Comparison of ENCODE assay signal across 12 mouse cellular contexts in the genomic region with DNA sequence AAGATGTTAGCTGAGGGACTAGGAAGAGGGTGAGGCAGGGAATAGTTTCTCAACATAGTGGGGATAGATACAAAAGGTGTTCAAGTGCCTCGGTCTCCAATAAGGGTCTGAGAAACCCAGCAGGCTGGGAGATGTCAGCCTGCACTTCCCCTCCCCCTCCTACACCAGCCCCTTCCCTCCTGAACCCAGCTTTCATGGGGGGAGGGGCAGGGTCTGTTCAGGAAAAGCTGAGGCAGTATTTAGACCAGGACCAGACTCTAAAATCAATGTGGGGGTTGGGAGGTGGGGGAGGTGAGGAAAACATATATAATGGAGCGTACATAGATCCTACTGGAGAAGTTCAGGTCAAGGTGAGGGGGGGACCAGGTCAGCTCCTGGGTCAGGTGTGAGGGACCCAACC. TPM values are rescaled to one million over a fixed set of nuclear protein-coding genes. Genes with fewer than 3 reads are reported as not detected.
DNase-seq lines count a peak whose midpoint lies in the region; ATAC-seq lines count a peak whose summit lies in the region.
"Had no signal": no experiment of that assay in that cellular context is flagged by ENCODE, and none has a peak within 500 bp of the region (broad histone marks: within the 10 kb centered on the region; RNA-seq: fewer than 3 reads in every experiment).

No protein-coding gene starts in this region.

- peaks cover 14% of the 10 kb centered on the region; the same call in 1 of the 2 replicates for H3K27me3 ChIP-seq in heart, embryonic 14.5 days (ENCODE audit: control insufficient read depth, insufficient read depth, low read length)
- peaks cover 9% of the 10 kb centered on the region; the same call in 1 of the 2 replicates for H3K27me3 ChIP-seq in limb, embryonic 10.5 days (ENCODE audit: low read depth, poor library complexity, severe bottlenecking)
- H3K27me3 ChIP-seq in stomach, embryonic 15.5 days (replicated peaks) = no peaks in the 10 kb centered on the region

- no peaks in the 10 kb centered on the region for H3K36me3 ChIP-seq in heart, embryonic 14.5 days (ENCODE audit: control insufficient read depth, insufficient read depth, low read length)
- no peaks in the 10 kb centered on the region for H3K36me3 ChIP-seq in limb, embryonic 10.5 days
- H3K36me3 ChIP-seq in stomach, embryonic 15.5 days = no peaks in the 10 kb centered on the region
- H3K36me3 ChIP-seq: neural tube, embryonic 13.5 days had no signal

- peak overlapping the region; percentile 30 to 40; a peak in 1 of 4 replicates for H3K27ac ChIP-seq in heart, embryonic 14.5 days (replicated peaks in 1 of 2; ENCODE audit: control insufficient read depth in 1 of 2, insufficient read depth in 1 of 2, low read depth in 2 of 2, low read length in 2 of 2)
- peak overlapping the region; percentile 89 for H3K27ac ChIP-seq in limb, embryonic 10.5 days
- peak overlapping the region; percentile 62; the same call in 1 of the 2 replicates for H3K27ac ChIP-seq in stomach, embryonic 15.5 days
- H3K27ac ChIP-seq: neural tube, embryonic 13.5 days had no signal

- DNase-seq in heart, adult 8-10 months (ENCODE audit: low spot score) = no peak
- DNase-seq in lung, postnatal 36 days = peak; percentile 6
- DNase-seq in lung, postnatal 14 days = no peak
- no peak for DNase-seq in limb, embryonic 10.5 days (ENCODE audit: low spot score)
- no peak for DNase-seq in MN1 (ENCODE audit: low spot score)
- no peak for DNase-seq in cerebellum, adult 9-11 months
- DNase-seq: gastrocnemius, postnatal 25 days; kidney, adult 11 months; right cerebral cortex, postnatal 4 days had no signal

- no peaks in the 10 kb centered on the region for H3K9me3 ChIP-seq in heart, embryonic 14.5 days (ENCODE audit: control insufficient read depth, low read length)
- H3K9me3 ChIP-seq in limb, embryonic 10.5 days (replicated peaks) = no peaks in the 10 kb centered on the region
- no peaks in the 10 kb centered on the region for H3K9me3 ChIP-seq in stomach, embryonic 15.5 days
- H3K9me3 ChIP-seq: neural tube, embryonic 13.5 days had no signal

- peak overlapping the region; percentile 82 for H3K4me2 ChIP-seq in heart, embryonic 14.5 days (ENCODE audit: low read length)
- H3K4me2 ChIP-seq in stomach, embryonic 15.5 days = peak overlapping the region; percentile 90

- H3K4me1 ChIP-seq in heart, embryonic 14.5 days (ENCODE audit: control insufficient read depth in 2 of 2, insufficient read depth in 2 of 2, low read length in 2 of 2) = peaks cover 0 to 5% of the 10 kb centered on the region in 2 experiments; a peak in 1 of 4 replicates
- H3K4me1 ChIP-seq in limb, embryonic 10.5 days = peaks cover 57% of the 10 kb centered on the region
- H3K4me1 ChIP-seq in stomach, embryonic 15.5 days = peaks cover 33% of the 10 kb centered on the region

- ATAC-seq in heart, embryonic 14.5 days (ENCODE audit: insufficient number of reproducible peaks, insufficient read depth, low FRiP score, low read depth) = no peak
- no peak for ATAC-seq in stomach, embryonic 15.5 days (ENCODE audit: insufficient read depth, low FRiP score, low read depth)

- 39% methylated on average over 2 of the region's 2 CpGs for WGBS in heart, embryonic 14.5 days
- WGBS in limb, embryonic 10.5 days = 32% methylated on average over 2 of the region's 2 CpGs
- 15% methylated on average over 2 of the region's 2 CpGs for WGBS in stomach, embryonic 15.5 days

- H3K9ac ChIP-seq in heart, embryonic 14.5 days (ENCODE audit: low read length) = peak overlapping the region; percentile 71; the same call in 1 of the 2 replicates
- H3K9ac ChIP-seq in stomach, embryonic 15.5 days = no peak overlapping the region
- H3K9ac ChIP-seq: neural tube, embryonic 13.5 days had no signal

- peak overlapping the region; percentile 51 to 67; a peak in 3 of 4 replicates for H3K4me3 ChIP-seq in heart, embryonic 14.5 days (ENCODE audit: control insufficient read depth in 1 of 2, insufficient read depth in 1 of 2, low read depth in 1 of 2, low read length in 2 of 2)
- H3K4me3 ChIP-seq in limb, embryonic 10.5 days = peak overlapping the region; percentile 68
- peak overlapping the region; percentile 56 for H3K4me3 ChIP-seq in stomach, embryonic 15.5 days (replicated peaks)

RNA-seq across cellular contexts. Expression of gene Myrf, which starts 1.1 kb away (rescaled TPM):
- 7.8 and 10.8 TPM in 2 replicates for polyA plus RNA-seq in heart, embryonic 14.5 days (2014; fragmentation: Nextera tagmentation; extraction: Ambion mirVana)
- total RNA-seq in heart, adult 8-10 months (2022) = 1 to 10 TPM; 4.1 to 8.0 (median 7.2) TPM
- polyA plus RNA-seq in limb, embryonic 10.5 days (2016; fragmentation: Nextera tagmentation; extraction: Ambion mirVana) = 6.8 and 8.4 TPM in 2 replicates
- 17.5 and 17.8 TPM in 2 replicates for polyA plus RNA-seq in stomach, embryonic 15.5 days (2015; fragmentation: Nextera tagmentation; extraction: Ambion mirVana)
- total RNA-seq: gastrocnemius, postnatal 25 days had no signal

RNA-seq across cellular contexts. Expression of gene Fen1, which starts 35.5 kb away (rescaled TPM):
- 36.7 and 37.6 TPM in 2 replicates for polyA plus RNA-seq in heart, embryonic 14.5 days (2014; fragmentation: Nextera tagmentation; extraction: Ambion mirVana)
- 1 to 10 TPM; 3.5 to 5.3 (median 4.9) TPM for total RNA-seq in heart, adult 8-10 months (2022)
- polyA plus RNA-seq in limb, embryonic 10.5 days (2016; fragmentation: Nextera tagmentation; extraction: Ambion mirVana) = 188 and 204 TPM in 2 replicates
- polyA plus RNA-seq in stomach, embryonic 15.5 days (2015; fragmentation: Nextera tagmentation; extraction: Ambion mirVana) = 86.3 and 92.0 TPM in 2 replicates

RNA-seq across cellular contexts. Expression of gene Tmem258, which starts 35.6 kb away (rescaled TPM):
- 458 and 491 TPM in 2 replicates for polyA plus RNA-seq in heart, embryonic 14.5 days (2014; fragmentation: Nextera tagmentation; extraction: Ambion mirVana)
- total RNA-seq in heart, adult 8-10 months (2022) = 100 to 1,000 TPM; 163 to 218 (median 190) TPM
- polyA plus RNA-seq in limb, embryonic 10.5 days (2016; fragmentation: Nextera tagmentation; extraction: Ambion mirVana) = 420 and 432 TPM in 2 replicates
- polyA plus RNA-seq in stomach, embryonic 15.5 days (2015; fragmentation: Nextera tagmentation; extraction: Ambion mirVana) = 473 and 509 TPM in 2 replicates

RNA-seq across cellular contexts. Expression of gene Fads1, which starts 56.7 kb away (rescaled TPM):
- polyA plus RNA-seq in heart, embryonic 14.5 days (2014; fragmentation: Nextera tagmentation; extraction: Ambion mirVana) = 39.8 and 44.2 TPM in 2 replicates
- 10 to 100 TPM; 19.6 to 26.2 (median 23.4) TPM for total RNA-seq in heart, adult 8-10 months (2022)
- polyA plus RNA-seq in limb, embryonic 10.5 days (2016; fragmentation: Nextera tagmentation; extraction: Ambion mirVana) = 142 and 155 TPM in 2 replicates
- polyA plus RNA-seq in stomach, embryonic 15.5 days (2015; fragmentation: Nextera tagmentation; extraction: Ambion mirVana) = 111 and 122 TPM in 2 replicates

Comparison
In these comparisons a context has a peak if more than half of its experiments do, and no peak if none do; other contexts are left out.
1. H3K27ac ChIP-seq: peak in every context shown above with its lines; median percentile 89 in limb, embryonic 10.5 days; 62 in stomach, embryonic 15.5 days; 35 in heart, embryonic 14.5 days.